Mouse (Mus musculus): ENCODE measurements around the gene Map4k5.

Map4k5 gene

GRCm38 (mm10) chr12:69843531-69844445 lies 49.2 kb downstream of the Map4k5 start:
- DNase-seq (ENCODE audit: low spot score) = no peak

- no peak for DNase-seq (ENCODE audit: low spot score)
Observed at GRCm38 (mm10) chr12:69838376-69838775, 54.6 kb downstream of the Map4k5 start.

- no peak for DNase-seq (ENCODE audit: low spot score)
Observed at GRCm38 (mm10) chr12:69833982-69834604, 58.9 kb downstream of the Map4k5 start.

- DNase-seq (ENCODE audit: low spot score) = no peak
Observed at GRCm38 (mm10) chr12:69831239-69831910, 61.6 kb downstream of the Map4k5 start.

GRCm38 (mm10) chr12:69828214-69828613 lies 64.8 kb downstream of the Map4k5 start:
- DNase-seq (ENCODE audit: low spot score) = no peak

- DNase-seq (ENCODE audit: low spot score) = no peak
Observed at GRCm38 (mm10) chr12:69824881-69825597, 68.0 kb downstream of the Map4k5 start.

GRCm38 (mm10) chr12:69814272-69814671 lies 78.7 kb downstream of the Map4k5 start:
- DNase-seq (ENCODE audit: low spot score) = no peak

- DNase-seq (ENCODE audit: low spot score) = no peak
Observed at GRCm38 (mm10) chr12:69813596-69813995, 79.4 kb downstream of the Map4k5 start.

- no peak for DNase-seq (ENCODE audit: low spot score)
Observed at GRCm38 (mm10) chr12:69812986-69813385, 80.0 kb downstream of the Map4k5 start.

- no peak for DNase-seq (ENCODE audit: low spot score)
Observed at GRCm38 (mm10) chr12:69811976-69812375, 81.0 kb downstream of the Map4k5 start.

GRCm38 (mm10) chr12:69809439-69809838 lies 83.6 kb downstream of the Map4k5 start:
- no peak for DNase-seq (ENCODE audit: low spot score)

GRCm38 (mm10) chr12:69807399-69807985 lies 85.5 kb downstream of the Map4k5 start:
- DNase-seq (ENCODE audit: low spot score) = no peak

- no peak for DNase-seq (ENCODE audit: low spot score)
Observed at GRCm38 (mm10) chr12:69805148-69805547, 87.9 kb downstream of the Map4k5 start.

- no peak for DNase-seq (ENCODE audit: low spot score)
Observed at GRCm38 (mm10) chr12:69804393-69805070, 88.5 kb downstream of the Map4k5 start.

GRCm38 (mm10) chr12:69803196-69803595 lies 89.8 kb downstream of the Map4k5 start:
- no peak for DNase-seq (ENCODE audit: low spot score)

GRCm38 (mm10) chr12:69800586-69800985 lies 92.4 kb downstream of the Map4k5 start:
- no peak for DNase-seq (ENCODE audit: low spot score)

- no peak for DNase-seq (ENCODE audit: low spot score)
Observed at GRCm38 (mm10) chr12:69796311-69796710, 96.7 kb downstream of the Map4k5 start.

GRCm38 (mm10) chr12:69790530-69791505 lies 102.2 kb downstream of the Map4k5 start, which contains the start of gene Cdkl1:
TSS of gene Cdkl1 (minus strand) at chr12:69791267.
- peak; percentile 54 for DNase-seq (ENCODE audit: low spot score)

- no peak for DNase-seq (ENCODE audit: low spot score)
Observed at GRCm38 (mm10) chr12:69789766-69790529, 103.1 kb downstream of the Map4k5 start.

Data from ovary, postnatal 14 days (tissue).